Mouse (Mus musculus): ENCODE measurements around the gene Frrs1l. TPM values are rescaled to one million over a fixed set of nuclear protein-coding genes. Genes with fewer than 3 reads are reported as not detected.

The Frrs1l gene
- total and polyA plus RNA-seq, 3 experiments: not detected

GRCm38 (mm10) chr4:57010425-57010824 is 20.2 kb upstream of the Frrs1l start:
- no peaks in the 10 kb centered on the region for H3K36me3 ChIP-seq (replicated peaks in 1 of 2; ENCODE audit: control insufficient read depth in 1 of 2, insufficient read depth in 1 of 2, low read length in 1 of 2)
- H3K9ac ChIP-seq (ENCODE audit: insufficient read depth, low read depth): no peak overlapping the region
- no peak overlapping the region for H3K4me2 ChIP-seq (ENCODE audit: insufficient read depth, low read depth, poor library complexity, severe bottlenecking)
- no peaks in the 10 kb centered on the region for H3K4me1 ChIP-seq (ENCODE audit: control insufficient read depth in 1 of 2, insufficient read depth in 2 of 2)
- DNase-seq (ENCODE audit: extremely low read depth): no peak
- no peak overlapping the region for H3K4me3 ChIP-seq (replicated peaks in 1 of 3; ENCODE audit: low read depth in 2 of 3, low read length in 2 of 3, poor library complexity in 1 of 3)
- H3K79me2 ChIP-seq (replicated peaks; ENCODE audit: control insufficient read depth, extremely low read depth, insufficient read depth, poor library complexity, severe bottlenecking): no peaks in the 10 kb centered on the region
- H3K27me3 ChIP-seq (replicated peaks): peaks cover 26% of the 10 kb centered on the region
- dilution Hi-C loops (cut with MboI; ENCODE audit: extremely low pct_ligation_motif_present, extremely low pct_unique_long_range_greater_than_20kb, low sequenced_read_pairs) (no loop called here), in situ Hi-C loops (cut with MboI; ENCODE audit: low pct_ligation_motif_present, low pct_unique_long_range_greater_than_20kb, low sequenced_read_pairs) (no loop called here)
- no peaks in the 10 kb centered on the region for H3K9me3 ChIP-seq (replicated peaks; ENCODE audit: low read length)
- H3K27ac ChIP-seq (ENCODE audit: insufficient read depth, low read depth): no peak overlapping the region
- TF ChIP-seq PAX5 (IDR thresholded peaks at IDR 0.05; ENCODE audit: low read length): no peak
- no peak for TF ChIP-seq GABPA (IDR thresholded peaks at IDR 0.05; ENCODE audit: insufficient replicate concordance, low read depth, low read length)
- TF ChIP-seq IRF4 (IDR thresholded peaks at IDR 0.05; ENCODE audit: low read depth, low read length): no peak
- TF ChIP-seq ZNF384 (IDR thresholded peaks at IDR 0.05; ENCODE audit: low read depth, low read length): no peak
- TF ChIP-seq CHD2 (IDR thresholded peaks at IDR 0.05; ENCODE audit: low read length): no peak
- no peak for TF ChIP-seq ZKSCAN1 (IDR thresholded peaks at IDR 0.05; ENCODE audit: borderline replicate concordance, low read depth, low read length)

GRCm38 (mm10) chr4:57007717-57008116 is 17.5 kb upstream of the Frrs1l start:
- Histone ChIP-seq H3K9ac (ENCODE audit: insufficient read depth, low read depth) (no peak overlapping the region), H3K36me3 (replicated peaks in 1 of 2; ENCODE audit: control insufficient read depth in 1 of 2, insufficient read depth in 1 of 2, low read length in 1 of 2) (no peaks in the 10 kb centered on the region), H3K4me1 (ENCODE audit: control insufficient read depth in 1 of 2, insufficient read depth in 2 of 2) (no peaks in the 10 kb centered on the region), H3K27me3 (replicated peaks) (peaks cover 9% of the 10 kb centered on the region), H3K27ac (ENCODE audit: insufficient read depth, low read depth) (no peak overlapping the region), H3K4me3 (replicated peaks in 1 of 3; ENCODE audit: low read depth in 2 of 3, low read length in 2 of 3, poor library complexity in 1 of 3) (no peak overlapping the region), H3K9me3 (replicated peaks; ENCODE audit: low read length) (no peaks in the 10 kb centered on the region), H3K4me2 (ENCODE audit: insufficient read depth, low read depth, poor library complexity, severe bottlenecking) (no peak overlapping the region), H3K79me2 (replicated peaks; ENCODE audit: control insufficient read depth, extremely low read depth, insufficient read depth, poor library complexity, severe bottlenecking) (no peaks in the 10 kb centered on the region)
- DNase-seq (ENCODE audit: extremely low read depth): no peak
- dilution Hi-C loops (cut with MboI; ENCODE audit: extremely low pct_ligation_motif_present, extremely low pct_unique_long_range_greater_than_20kb, low sequenced_read_pairs) (no loop called here), in situ Hi-C loops (cut with MboI; ENCODE audit: low pct_ligation_motif_present, low pct_unique_long_range_greater_than_20kb, low sequenced_read_pairs) (no loop called here)
- TF ChIP-seq ZMIZ1 (IDR thresholded peaks at IDR 0.05; ENCODE audit: low read depth, low read length) (no peak), CHD2 (IDR thresholded peaks at IDR 0.05; ENCODE audit: low read length) (no peak), MXI1 (IDR thresholded peaks at IDR 0.05; ENCODE audit: low read depth, low read length) (no peak), MAFK (IDR thresholded peaks at IDR 0.05; ENCODE audit: insufficient replicate concordance, low read length) (no peak)

GRCm38 (mm10) chr4:57005011-57005410 is 14.8 kb upstream of the Frrs1l start:
- in situ Hi-C loops (cut with MboI; ENCODE audit: low pct_ligation_motif_present, low pct_unique_long_range_greater_than_20kb, low sequenced_read_pairs) (no loop called here), dilution Hi-C loops (cut with MboI; ENCODE audit: extremely low pct_ligation_motif_present, extremely low pct_unique_long_range_greater_than_20kb, low sequenced_read_pairs) (no loop called here)
- H3K79me2 ChIP-seq (replicated peaks; ENCODE audit: control insufficient read depth, extremely low read depth, insufficient read depth, poor library complexity, severe bottlenecking): no peaks in the 10 kb centered on the region
- H3K27me3 ChIP-seq (replicated peaks): no peaks in the 10 kb centered on the region
- H3K9me3 ChIP-seq (replicated peaks; ENCODE audit: low read length): no peaks in the 10 kb centered on the region
- TF ChIP-seq ZKSCAN1 (IDR thresholded peaks at IDR 0.05; ENCODE audit: borderline replicate concordance, low read depth, low read length) (no peak), PAX5 (IDR thresholded peaks at IDR 0.05; ENCODE audit: low read length) (no peak), SMC3 (IDR thresholded peaks at IDR 0.05; ENCODE audit: low read depth, low read length) (no peak), JUND (conservative IDR thresholded peaks at IDR 0.05; ENCODE audit: low read depth, low read length) (no peak), POLR2AphosphoS2 (IDR thresholded peaks at IDR 0.05; ENCODE audit: low read depth, low read length) (no peak), CHD2 (IDR thresholded peaks at IDR 0.05; ENCODE audit: low read length) (no peak), MEF2A (IDR thresholded peaks at IDR 0.05; ENCODE audit: borderline replicate concordance, low read depth, low read length) (no peak), MXI1 (IDR thresholded peaks at IDR 0.05; ENCODE audit: low read depth, low read length) (no peak), ZMIZ1 (IDR thresholded peaks at IDR 0.05; ENCODE audit: low read depth, low read length) (no peak), SIN3A (IDR thresholded peaks at IDR 0.05; ENCODE audit: low read length) (no peak), ZNF384 (IDR thresholded peaks at IDR 0.05; ENCODE audit: low read depth, low read length) (no peak), TBP (conservative IDR thresholded peaks at IDR 0.05; ENCODE audit: low read depth, low read length) (no peak)
- H3K27ac ChIP-seq (ENCODE audit: insufficient read depth, low read depth): no peak overlapping the region
- H3K4me1 ChIP-seq (ENCODE audit: control insufficient read depth in 1 of 2, insufficient read depth in 2 of 2): peaks cover 0 to 4% of the 10 kb centered on the region in 2 experiments; a peak in 2 of 4 replicates
- no peak overlapping the region for H3K4me2 ChIP-seq (ENCODE audit: insufficient read depth, low read depth, poor library complexity, severe bottlenecking)
- DNase-seq (ENCODE audit: extremely low read depth): no peak
- H3K4me3 ChIP-seq (replicated peaks in 1 of 3; ENCODE audit: low read depth in 2 of 3, low read length in 2 of 3, poor library complexity in 1 of 3): no peak overlapping the region
- H3K9ac ChIP-seq (ENCODE audit: insufficient read depth, low read depth): no peak overlapping the region
- no peaks in the 10 kb centered on the region for H3K36me3 ChIP-seq (replicated peaks in 1 of 2; ENCODE audit: control insufficient read depth in 1 of 2, insufficient read depth in 1 of 2, low read length in 1 of 2)
